Mouse (Mus musculus) embryonic facial prominence, embryonic 15.5 days (tissue): ENCODE data around the gene Clrn3. TPM values are rescaled to one million over a fixed set of nuclear protein-coding genes. Genes with fewer than 3 reads are reported as not detected.

Experiments used
- ATAC-seq: fragments of 200-750 bp; cut with Nextera tagmentation; 2 replicates; pipeline ENCODE4 v1.8.0; 2017; ENCODE audit warnings: low read depth, moderate TSS enrichment; ENCODE audit not compliant: insufficient number of reproducible peaks, low FRiP score, low TSS enrichment
- H3K27ac ChIP-seq: fragments of 300-500 bp; sonication (generic); replicated peaks from 2 replicates; pipeline ENCODE4 v1.5.1; 2015; ENCODE audit warnings: mild to moderate bottlenecking, inconsistent platforms
- H3K27me3 ChIP-seq: fragments of 300-500 bp; sonication (generic); 2 replicates; pipeline ENCODE4 v1.6.1; 2015; ENCODE audit warnings: inconsistent platforms
- H3K36me3 ChIP-seq: fragments of 300-500 bp; sonication (generic); 2 replicates; pipeline ENCODE4 v1.6.1; 2015; ENCODE audit warnings: mild to moderate bottlenecking, inconsistent platforms
- H3K4me1 ChIP-seq: fragments of 300-500 bp; sonication (generic); 2 replicates; pipeline ENCODE4 v1.6.1; 2015; ENCODE audit warnings: inconsistent platforms
- H3K4me2 ChIP-seq: fragments of 300-500 bp; sonication (generic); replicated peaks from 2 replicates; pipeline ENCODE4 v1.6.1; 2015; ENCODE audit warnings: mild to moderate bottlenecking, inconsistent platforms
- H3K4me3 ChIP-seq: fragments of 300-500 bp; sonication (generic); replicated peaks from 2 replicates; pipeline ENCODE4 v1.5.1; 2015; ENCODE audit warnings: mild to moderate bottlenecking, inconsistent platforms
- H3K9ac ChIP-seq: fragments of 300-500 bp; sonication (generic); 2 replicates; pipeline ENCODE4 v1.6.1; 2015; ENCODE audit warnings: inconsistent platforms
- H3K9me3 ChIP-seq: fragments of 300-500 bp; sonication (generic); replicated peaks from 2 replicates; pipeline ENCODE4 v1.6.1; 2016; ENCODE audit warnings: inconsistent platforms
- WGBS: fragments of 180-500 bp; shearing (Covaris S2); methylation state at CpG from one replicate; pipeline ENCODE4 v1.1.7; 2015; 5-methylcytosine and 5-hydroxymethylcytosine counted together
- polyA plus RNA-seq: library from polyadenylated mRNA; unstranded; fragments of >200 nt; fragmentation: Nextera tagmentation; extraction: Ambion mirVana; gene quantifications from 2 replicates; pipeline ENCODE4 v1.2.1, GENCODE M21; 2015

Clrn3 gene
- polyA plus RNA-seq, 1 experiment from 2014 or later = not detected

DNA sequence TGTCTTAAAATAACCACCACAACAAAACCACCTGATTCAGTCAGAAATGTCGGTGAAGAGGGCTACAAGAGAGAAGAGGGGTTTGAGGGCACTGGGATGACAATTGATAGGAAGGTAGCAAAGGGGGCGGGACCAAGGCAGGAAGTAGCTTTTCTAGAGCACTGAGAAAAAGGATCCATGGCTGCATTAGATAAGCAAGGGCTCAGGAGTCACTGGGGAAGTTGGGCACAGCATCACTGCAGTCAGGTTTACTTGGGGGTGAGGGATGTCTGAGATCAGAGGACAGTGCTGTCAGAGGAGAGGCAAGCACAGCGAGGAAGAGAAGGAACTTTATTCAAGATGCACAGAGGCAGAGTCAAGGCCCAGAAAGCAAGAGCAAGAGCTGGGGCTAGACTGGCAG, 7.5 kb upstream of the Clrn3 start:
- ATAC-seq = no peak
- Histone ChIP-seq H3K9me3 (no peaks in the 10 kb centered on the region), H3K36me3 (no peaks in the 10 kb centered on the region), H3K4me3 (no peak overlapping the region), H3K4me2 (no peak overlapping the region), H3K4me1 (peaks cover 6% of the 10 kb centered on the region; the same call in 1 of the 2 replicates), H3K9ac (no peak overlapping the region), H3K27ac (no peak overlapping the region), H3K27me3 (peaks cover 11% of the 10 kb centered on the region)
- 84% methylated on average over 3 of the region's 3 CpGs for WGBS

DNA sequence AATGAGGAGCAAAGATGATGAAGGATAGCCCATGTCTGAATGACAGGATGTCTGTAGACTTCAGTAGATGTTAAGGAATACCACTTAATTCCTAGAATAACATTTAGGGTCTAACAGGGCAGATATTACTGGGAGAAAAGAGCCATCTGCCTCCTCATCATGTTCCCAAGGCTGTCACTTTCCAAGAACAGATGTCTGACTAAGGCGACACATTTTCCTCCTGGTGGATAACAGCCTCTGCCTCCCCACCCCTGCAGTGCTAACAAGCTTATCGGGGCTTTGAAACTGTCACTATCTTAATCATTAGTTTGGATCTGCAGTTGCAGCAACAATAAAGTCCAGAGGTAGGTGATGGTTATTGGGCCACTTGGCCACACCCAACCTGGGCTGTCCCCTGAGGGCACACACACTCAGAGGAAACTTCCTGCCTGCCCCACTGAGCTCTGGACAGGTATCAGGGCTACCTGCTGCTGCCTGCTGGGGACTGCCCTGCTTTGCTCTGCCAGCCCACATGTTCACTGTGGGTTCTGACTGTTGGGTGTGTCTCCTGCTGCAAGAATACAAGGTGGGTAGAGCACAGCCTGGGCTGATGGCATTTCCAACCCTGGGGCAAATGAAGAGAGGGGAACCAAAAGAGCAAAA, 6.2 kb upstream of the Clrn3 start:
- Histone ChIP-seq H3K4me2 (no peak overlapping the region), H3K27me3 (peaks cover 11% of the 10 kb centered on the region), H3K9me3 (no peaks in the 10 kb centered on the region), H3K36me3 (no peaks in the 10 kb centered on the region), H3K27ac (no peak overlapping the region), H3K4me1 (peaks cover 6% of the 10 kb centered on the region; the same call in 1 of the 2 replicates), H3K4me3 (no peak overlapping the region), H3K9ac (no peak overlapping the region)
- no peak for ATAC-seq
- 67% methylated on average over 2 of the region's 2 CpGs for WGBS

GRCm38 (mm10) chr7:135529068-135529467, 614 bp upstream of the Clrn3 start:
- Histone ChIP-seq H3K9me3 (no peaks in the 10 kb centered on the region), H3K27me3 (no peaks in the 10 kb centered on the region), H3K4me3 (no peak overlapping the region), H3K36me3 (no peaks in the 10 kb centered on the region), H3K9ac (no peak overlapping the region), H3K27ac (no peak overlapping the region), H3K4me2 (no peak overlapping the region), H3K4me1 (no peaks in the 10 kb centered on the region)
- no peak for ATAC-seq
- WGBS = 94% methylated on average over 2 of the region's 2 CpGs

DNA sequence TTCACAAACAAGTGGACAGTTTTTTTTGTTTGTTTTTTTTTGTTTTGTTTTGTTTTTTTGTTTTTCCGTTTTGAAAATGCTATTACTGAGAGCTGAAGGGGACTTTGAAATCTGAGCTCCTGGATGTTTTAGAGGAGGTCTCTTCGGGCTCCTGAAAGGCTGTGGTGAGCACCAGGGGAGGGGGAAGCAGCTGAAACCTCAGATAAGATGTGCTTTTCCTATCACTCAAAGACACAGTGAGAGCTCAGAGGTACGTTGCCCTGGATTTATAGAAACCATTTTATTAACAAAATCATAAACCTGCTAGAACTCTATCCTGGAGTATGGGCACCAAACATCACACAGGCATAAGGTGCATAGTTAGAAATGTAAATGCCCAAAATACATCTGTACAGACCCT, 1.3 kb downstream of the Clrn3 start:
- H3K36me3 ChIP-seq = no peaks in the 10 kb centered on the region
- WGBS = 50% methylated on average over 3 of the region's 3 CpGs
- no peak overlapping the region for H3K9ac ChIP-seq
- no peaks in the 10 kb centered on the region for H3K27me3 ChIP-seq
- H3K4me1 ChIP-seq = no peaks in the 10 kb centered on the region
- H3K4me2 ChIP-seq = no peak overlapping the region
- no peaks in the 10 kb centered on the region for H3K9me3 ChIP-seq
- H3K4me3 ChIP-seq = no peak overlapping the region
- no peak overlapping the region for H3K27ac ChIP-seq
- ATAC-seq = no peak

- Histone ChIP-seq H3K9me3 (no peaks in the 10 kb centered on the region), H3K27me3 (no peaks in the 10 kb centered on the region), H3K4me2 (no peak overlapping the region), H3K9ac (no peak overlapping the region), H3K4me3 (no peak overlapping the region), H3K4me1 (no peaks in the 10 kb centered on the region), H3K36me3 (no peaks in the 10 kb centered on the region), H3K27ac (no peak overlapping the region)
- ATAC-seq = no peak
- 85% methylated on average over 3 of the region's 3 CpGs for WGBS
These were observed 1.8 kb downstream of the Clrn3 start for GRCm38 (mm10) chr7:135526574-135527152.

DNA sequence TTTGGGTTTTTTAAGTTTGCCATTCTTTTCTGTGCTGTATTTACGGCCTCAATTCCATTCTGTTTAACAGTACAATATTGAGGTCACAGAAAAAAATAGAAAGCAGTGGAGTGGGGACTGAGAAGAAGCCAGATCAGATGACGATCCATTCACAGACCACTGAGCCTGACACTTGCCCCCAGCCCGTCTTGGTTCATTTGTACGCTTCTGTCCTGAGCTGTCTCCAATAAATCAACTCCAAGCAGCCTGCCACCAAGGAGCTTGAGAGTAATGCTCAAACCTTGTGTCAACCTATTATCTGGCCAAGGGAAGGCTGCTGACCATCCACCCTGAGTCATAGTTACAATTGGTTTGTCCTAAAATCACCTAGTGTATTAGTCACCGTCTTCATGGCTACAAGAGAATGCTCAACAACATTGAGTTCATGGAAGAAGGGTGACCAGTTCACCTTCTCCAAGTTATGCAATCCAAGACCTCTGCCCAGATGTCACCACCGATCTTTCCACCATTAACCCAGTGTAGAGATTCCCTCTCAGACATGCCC, 4.0 kb downstream of the Clrn3 start:
- Histone ChIP-seq H3K4me3 (no peak overlapping the region), H3K4me1 (no peaks in the 10 kb centered on the region), H3K4me2 (no peak overlapping the region), H3K36me3 (no peaks in the 10 kb centered on the region), H3K9me3 (no peaks in the 10 kb centered on the region), H3K27ac (no peak overlapping the region), H3K9ac (no peak overlapping the region), H3K27me3 (no peaks in the 10 kb centered on the region)
- 82% methylated on average over 6 of the region's 6 CpGs for WGBS
- ATAC-seq = no peak

- no peaks in the 10 kb centered on the region for H3K27me3 ChIP-seq
- no peak overlapping the region for H3K9ac ChIP-seq
- H3K4me1 ChIP-seq = no peaks in the 10 kb centered on the region
- H3K36me3 ChIP-seq = no peaks in the 10 kb centered on the region
- H3K4me3 ChIP-seq = no peak overlapping the region
- H3K9me3 ChIP-seq = no peaks in the 10 kb centered on the region
- no peak for ATAC-seq
- H3K4me2 ChIP-seq = no peak overlapping the region
- WGBS = 33% methylated on average over 4 of the region's 4 CpGs
- H3K27ac ChIP-seq = no peak overlapping the region
These were observed 4.5 kb downstream of the Clrn3 start for GRCm38 (mm10) chr7:135523981-135524380.

- H3K4me3 ChIP-seq = no peak overlapping the region
- H3K9ac ChIP-seq = no peak overlapping the region
These were observed 6.5 kb downstream of the Clrn3 start for GRCm38 (mm10) chr7:135521755-135522512.

GRCm38 (mm10) chr7:135520241-135520640, 8.2 kb downstream of the Clrn3 start:
- Histone ChIP-seq H3K4me2 (no peak overlapping the region), H3K36me3 (no peaks in the 10 kb centered on the region), H3K9ac (no peak overlapping the region), H3K27ac (no peak overlapping the region), H3K27me3 (no peaks in the 10 kb centered on the region), H3K4me3 (no peak overlapping the region), H3K9me3 (no peaks in the 10 kb centered on the region), H3K4me1 (no peaks in the 10 kb centered on the region)
- WGBS = 53% methylated on average over 5 of the region's 5 CpGs
- no peak for ATAC-seq

More at GRCm38 (mm10) chr7:135521755-135522512, 6.5 kb downstream of the Clrn3 start:
- Histone ChIP-seq H3K27me3 (no peaks in the 10 kb centered on the region), H3K36me3 (no peaks in the 10 kb centered on the region), H3K4me1 (no peaks in the 10 kb centered on the region), H3K4me2 (no peak overlapping the region), H3K27ac (no peak overlapping the region), H3K9me3 (no peaks in the 10 kb centered on the region)
- no peak for ATAC-seq
- WGBS = 68% methylated on average over 15 of the region's 15 CpGs

DNA sequence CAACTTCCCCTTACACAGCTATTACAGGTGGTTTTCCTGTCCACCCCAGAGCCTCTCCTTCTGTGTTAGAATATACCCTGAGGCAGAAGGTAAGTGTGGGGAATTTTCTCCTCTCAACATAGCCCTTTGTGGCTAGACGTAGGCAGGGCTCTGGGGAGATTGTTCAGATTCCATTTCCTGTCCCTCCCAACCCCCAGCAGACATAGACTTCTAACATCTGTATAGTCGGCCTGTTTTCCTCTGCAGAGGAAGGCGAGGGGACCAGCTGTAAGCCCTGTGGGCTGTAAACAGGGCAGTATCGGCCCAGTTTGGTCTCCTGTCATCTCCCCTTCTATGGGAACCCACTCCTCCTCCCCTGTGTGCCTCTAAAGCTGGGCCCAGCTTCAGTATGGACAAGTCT, 11.3 kb downstream of the Clrn3 start:
- H3K4me1 ChIP-seq = no peaks in the 10 kb centered on the region
- no peak for ATAC-seq
- H3K9ac ChIP-seq = no peak overlapping the region
- no peaks in the 10 kb centered on the region for H3K9me3 ChIP-seq
- 22% methylated on average over 4 of the region's 4 CpGs for WGBS
- H3K4me2 ChIP-seq = no peak overlapping the region
- H3K27ac ChIP-seq = no peak overlapping the region
- H3K27me3 ChIP-seq = no peaks in the 10 kb centered on the region
- no peak overlapping the region for H3K4me3 ChIP-seq
- H3K36me3 ChIP-seq = no peaks in the 10 kb centered on the region

- Histone ChIP-seq H3K36me3 (no peaks in the 10 kb centered on the region), H3K4me3 (no peak overlapping the region), H3K27me3 (no peaks in the 10 kb centered on the region), H3K27ac (no peak overlapping the region), H3K9me3 (no peaks in the 10 kb centered on the region), H3K4me2 (no peak overlapping the region), H3K9ac (no peak overlapping the region), H3K4me1 (no peaks in the 10 kb centered on the region)
- 77% methylated on average over 3 of the region's 3 CpGs for WGBS
- ATAC-seq = no peak
These were observed 16.7 kb downstream of the Clrn3 start for GRCm38 (mm10) chr7:135511723-135512122.
